Comparison of ENCODE assay signal across 31 mouse cellular contexts in the genomic region with DNA sequence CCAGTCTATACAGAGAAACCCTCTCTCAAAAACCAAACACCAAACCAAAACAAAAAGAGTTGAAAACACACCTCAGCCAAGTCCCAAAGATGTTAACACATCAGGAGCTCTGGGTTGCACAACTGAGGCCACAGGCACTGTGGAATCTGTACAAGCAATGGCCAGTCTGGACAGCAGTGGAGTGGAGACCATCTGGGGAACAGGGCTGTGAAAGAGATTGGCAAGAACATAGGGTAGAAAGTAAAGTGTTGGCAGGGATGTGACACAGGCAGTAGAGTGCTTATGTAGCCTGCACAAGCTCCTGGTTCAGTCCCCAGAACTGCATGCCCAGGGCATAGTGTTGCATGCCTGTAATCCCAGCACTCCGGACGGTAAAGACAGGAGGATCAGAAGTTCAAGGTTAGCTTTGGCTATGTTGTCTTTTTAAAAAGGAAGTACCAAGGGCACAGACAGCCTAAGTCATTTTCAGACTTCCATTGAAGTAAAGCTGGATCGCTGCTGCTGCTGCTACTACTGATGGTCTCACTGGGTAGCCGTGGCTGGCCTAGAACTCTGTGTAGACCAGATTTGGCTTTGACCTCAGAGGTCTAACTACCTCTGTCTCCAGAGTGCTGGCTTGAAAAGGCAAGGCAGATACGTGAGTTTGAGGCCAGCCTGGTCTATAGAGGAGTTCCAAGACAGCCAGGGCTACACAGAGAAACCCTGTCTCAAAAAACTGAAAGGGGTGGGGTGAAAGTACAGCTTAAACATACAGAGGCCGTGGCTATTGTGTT.
A peak's percentile ranks its signal among the peaks of the same experiment; 100 is the strongest.
DNase-seq lines count a peak whose midpoint lies in the region; ATAC-seq and TF ChIP-seq lines count a peak whose summit lies in the region.
"Had no signal": no experiment of that assay in that cellular context is flagged by ENCODE, and none has a peak within 500 bp of the region (broad histone marks: within the 10 kb centered on the region; RNA-seq: fewer than 3 reads in every experiment).

No protein-coding gene starts in this region.

- peak overlapping the region; percentile 23; the same call in 1 of the 2 replicates for H3K27ac ChIP-seq in limb, embryonic 10.5 days
- H3K27ac ChIP-seq in liver, postnatal 0 days (ENCODE audit: low read depth), result no peak overlapping the region
- no peak overlapping the region for H3K27ac ChIP-seq in kidney, adult 2 months (ENCODE audit: insufficient read depth, low read depth, low read length)
- H3K27ac ChIP-seq: embryonic facial prominence, embryonic 10.5 days; embryonic facial prominence, embryonic 15.5 days; gastrocnemius, adult 2 months; hindbrain, embryonic 10.5 days; hindbrain, postnatal 0 days; intestine, embryonic 15.5 days; kidney, postnatal 0 days; liver, embryonic 13.5 days had no signal

- TF ChIP-seq EP300 in liver, postnatal 0 days (IDR thresholded peaks at IDR 0.05; ENCODE audit: low read depth), result no peak

- no peak for ATAC-seq in liver, postnatal 0 days
- ATAC-seq: CD4-positive, CD25-positive, alpha-beta regulatory T cell, adult 4 months; forebrain, embryonic 14.5 days; hindbrain, postnatal 0 days; intestine, embryonic 15.5 days; midbrain, embryonic 16.5 days had no signal

- no peak for TF ChIP-seq CTCF in liver, postnatal 0 days (IDR thresholded peaks at IDR 0.05; ENCODE audit: low read depth)
- no peak for TF ChIP-seq CTCF in kidney, adult 2 months (conservative IDR thresholded peaks at IDR 0.05; ENCODE audit: insufficient read depth, insufficient read length, low read depth, low read length)

- WGBS in limb, embryonic 10.5 days, result 95% methylated on average over 6 of the region's 6 CpGs
- WGBS in liver, postnatal 0 days (ENCODE audit: insufficient replicate concordance), result 77% methylated on average over 6 of the region's 6 CpGs
- WGBS in kidney, adult 2 months, result 91% methylated on average over 6 of the region's 6 CpGs

- peak; percentile 75 for DNase-seq in heart, adult 11 months
- no peak for DNase-seq in heart, adult 9 months (ENCODE audit: low spot score in 2 of 2)
- DNase-seq in adipocyte (ENCODE audit: low spot score), result peak; percentile 82
- DNase-seq in limb, embryonic 10.5 days (ENCODE audit: low spot score), result no peak
- DNase-seq in lung, postnatal 14 days, result peak; percentile 14
- no peak for DNase-seq in liver, postnatal 0 days
- no peak for DNase-seq in kidney, adult 2 months
- DNase-seq: adrenal gland, adult 8-10 months; cerebellum, adult 2 months; cerebellum, postnatal 25 days; gastrocnemius, adult 2 months; gastrocnemius, postnatal 36 days; kidney, adult 8-10 months; kidney, postnatal 4 days; liver, embryonic 13.5 days; lung, embryonic 14.5 days; right cerebral cortex, adult 18-20 months; spleen, adult 18-20 months; thymus, adult 2 months; thymus, postnatal 36 days had no signal

- H3K9ac ChIP-seq in liver, postnatal 0 days (replicated peaks), result no peak overlapping the region
- H3K9ac ChIP-seq: embryonic facial prominence, embryonic 15.5 days; heart, embryonic 12.5 days; intestine, embryonic 15.5 days; liver, embryonic 13.5 days; lung, embryonic 14.5 days had no signal

- no peak overlapping the region for H3K4me3 ChIP-seq in limb, embryonic 10.5 days
- no peak overlapping the region for H3K4me3 ChIP-seq in liver, postnatal 0 days (ENCODE audit: low read depth, low read length)
- H3K4me3 ChIP-seq in kidney, adult 2 months (ENCODE audit: insufficient read depth, low read depth, low read length), result no peak overlapping the region
- H3K4me3 ChIP-seq: embryonic facial prominence, embryonic 10.5 days; embryonic facial prominence, embryonic 15.5 days; gastrocnemius, adult 2 months; heart, embryonic 12.5 days; hindbrain, embryonic 10.5 days; intestine, embryonic 15.5 days; liver, embryonic 13.5 days had no signal

- H3K36me3 ChIP-seq in limb, embryonic 10.5 days, result peaks cover 15% of the 10 kb centered on the region
- H3K36me3 ChIP-seq in liver, postnatal 0 days (replicated peaks; ENCODE audit: insufficient read depth, low read length), result peaks cover 13% of the 10 kb centered on the region
- H3K36me3 ChIP-seq in kidney, adult 2 months (ENCODE audit: control insufficient read depth, insufficient read depth, low read length), result no peaks in the 10 kb centered on the region
- H3K36me3 ChIP-seq: intestine, embryonic 15.5 days had no signal

- H3K9me3 ChIP-seq in limb, embryonic 10.5 days (replicated peaks), result no peaks in the 10 kb centered on the region
- no peaks in the 10 kb centered on the region for H3K9me3 ChIP-seq in liver, postnatal 0 days (ENCODE audit: low read length)
- H3K9me3 ChIP-seq: embryonic facial prominence, embryonic 10.5 days; embryonic facial prominence, embryonic 15.5 days; heart, embryonic 12.5 days; hindbrain, embryonic 10.5 days; intestine, embryonic 15.5 days; liver, embryonic 13.5 days had no signal

- H3K27me3 ChIP-seq in limb, embryonic 10.5 days (ENCODE audit: low read depth, poor library complexity, severe bottlenecking), result no peaks in the 10 kb centered on the region
- H3K27me3 ChIP-seq in liver, postnatal 0 days (ENCODE audit: insufficient read depth, low read length), result no peaks in the 10 kb centered on the region
- H3K27me3 ChIP-seq in kidney, adult 2 months (replicated peaks; ENCODE audit: control insufficient read depth, insufficient read depth, low read length), result no peaks in the 10 kb centered on the region
- H3K27me3 ChIP-seq: embryonic facial prominence, embryonic 15.5 days; heart, embryonic 12.5 days; intestine, embryonic 15.5 days; liver, embryonic 13.5 days had no signal

- TF ChIP-seq POLR2A in kidney, adult 2 months (IDR thresholded peaks at IDR 0.05; ENCODE audit: low read depth, low read length), result no peak

- peaks cover 13% of the 10 kb centered on the region for H3K4me1 ChIP-seq in limb, embryonic 10.5 days
- H3K4me1 ChIP-seq in liver, postnatal 0 days (ENCODE audit: insufficient read depth), result peaks cover 2% of the 10 kb centered on the region; the same call in 1 of the 2 replicates
- no peaks in the 10 kb centered on the region for H3K4me1 ChIP-seq in kidney, adult 2 months (ENCODE audit: control insufficient read depth, insufficient read depth, low read length)
- H3K4me1 ChIP-seq: embryonic facial prominence, embryonic 15.5 days had no signal

- H3K4me2 ChIP-seq in liver, postnatal 0 days (ENCODE audit: low read depth, low read length), result no peak overlapping the region
- H3K4me2 ChIP-seq: embryonic facial prominence, embryonic 15.5 days; heart, embryonic 12.5 days; intestine, embryonic 15.5 days; liver, embryonic 13.5 days; lung, embryonic 14.5 days; midbrain, embryonic 11.5 days had no signal

Comparison
In these comparisons a context has a peak if more than half of its experiments do, and no peak if none do; other contexts are left out.
1. DNase-seq: peak in heart, adult 11 months (single experiment), adipocyte (single experiment) and lung, postnatal 14 days (single experiment); none in heart, adult 9 months (0 of 2), limb, embryonic 10.5 days (single experiment), liver, postnatal 0 days (single experiment) and kidney, adult 2 months (single experiment).